Mouse (Mus musculus): Measurements from ENCODE around the gene Arid1b. TPM values are rescaled to one million over a fixed set of nuclear protein-coding genes. Genes with fewer than 3 reads are reported as not detected.

Gene Arid1b
- polyA plus RNA-seq, 1 experiment from 2014 or later: 22.3 TPM

DNA sequence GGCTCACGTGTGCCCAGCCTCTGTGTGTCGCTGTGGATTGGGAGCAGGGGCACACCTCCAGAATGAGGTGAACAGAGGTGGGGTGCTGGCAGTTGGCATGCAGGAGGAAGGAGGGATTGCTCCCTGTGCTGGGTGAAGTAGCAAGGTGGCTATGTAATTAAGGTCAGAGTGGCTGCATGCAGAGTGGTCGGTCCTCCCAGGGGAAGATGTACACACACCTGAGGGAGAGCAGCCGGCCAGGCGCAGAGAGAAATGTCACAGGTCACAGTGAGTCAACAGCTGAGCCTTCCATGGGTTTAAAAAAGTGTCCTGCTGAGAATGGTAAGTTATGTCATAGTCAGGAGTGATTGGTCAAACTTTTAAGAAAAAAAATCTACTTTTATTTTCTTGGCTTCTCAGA lies 14.6 kb downstream of the Arid1b start:
- Histone ChIP-seq H3K4me1 (peaks cover 78% of the 10 kb centered on the region), H3K9me3 (replicated peaks) (no peaks in the 10 kb centered on the region), H3K4me2 (replicated peaks) (no peak overlapping the region), H3K9ac (no peak overlapping the region), H3K36me3 (no peaks in the 10 kb centered on the region), H3K27ac (no peak overlapping the region), H3K27me3 (no peaks in the 10 kb centered on the region), H3K4me3 (no peak overlapping the region)
- ATAC-seq (ENCODE audit: low FRiP score): no peak
- WGBS: 58% methylated on average over 5 of the region's 5 CpGs

DNA sequence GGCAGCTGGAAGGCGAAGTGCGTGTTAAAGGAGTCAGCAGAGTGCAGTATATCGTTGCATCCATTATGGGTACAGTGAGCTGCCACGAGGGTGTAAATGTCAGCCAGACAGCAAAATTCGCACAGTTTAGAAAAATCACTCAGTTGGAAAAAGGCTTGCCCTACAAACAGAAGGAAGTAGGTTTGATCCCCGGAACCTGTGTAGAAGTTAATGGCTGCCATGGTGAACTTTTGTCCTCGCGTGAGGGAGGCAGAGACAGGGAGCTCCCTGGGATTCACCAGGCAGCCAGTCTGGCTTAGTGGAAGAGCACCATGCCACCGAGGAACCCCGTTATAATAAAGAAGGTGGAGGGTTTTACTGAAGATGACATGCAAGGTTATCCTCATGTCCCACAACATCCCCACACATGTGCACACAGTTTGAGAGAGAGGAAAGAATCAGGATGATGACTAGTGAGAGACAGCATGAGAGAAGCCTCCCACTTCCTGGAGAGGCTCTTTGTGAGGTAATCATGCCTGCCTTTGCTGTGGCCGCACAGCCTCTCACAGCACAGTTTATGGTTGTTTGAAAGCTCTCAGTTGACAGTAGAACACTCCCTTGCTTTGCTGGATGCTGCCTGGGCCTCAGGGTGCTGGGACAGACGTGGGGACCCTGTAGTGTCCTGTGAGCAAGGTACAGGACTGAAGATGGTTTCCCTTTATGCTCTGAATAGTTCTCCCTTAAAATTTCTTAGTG lies 15.6 kb downstream of the Arid1b start:
- Histone ChIP-seq H3K9ac (no peak overlapping the region), H3K27ac (no peak overlapping the region), H3K4me1 (peaks cover 73% of the 10 kb centered on the region), H3K9me3 (replicated peaks) (no peaks in the 10 kb centered on the region), H3K4me3 (no peak overlapping the region), H3K4me2 (replicated peaks) (no peak overlapping the region), H3K36me3 (no peaks in the 10 kb centered on the region), H3K27me3 (no peaks in the 10 kb centered on the region)
- 71% methylated on average over 12 of the region's 12 CpGs for WGBS
- ATAC-seq (ENCODE audit: low FRiP score): no peak

GRCm38 (mm10) chr17:5010781-5011180 lies 16.6 kb downstream of the Arid1b start:
- no peaks in the 10 kb centered on the region for H3K27me3 ChIP-seq
- no peaks in the 10 kb centered on the region for H3K36me3 ChIP-seq
- no peak overlapping the region for H3K4me3 ChIP-seq
- H3K9ac ChIP-seq: no peak overlapping the region
- ATAC-seq (ENCODE audit: low FRiP score): no peak
- H3K9me3 ChIP-seq (replicated peaks): no peaks in the 10 kb centered on the region
- H3K27ac ChIP-seq: no peak overlapping the region
- peaks cover 64% of the 10 kb centered on the region for H3K4me1 ChIP-seq
- H3K4me2 ChIP-seq (replicated peaks): no peak overlapping the region
- WGBS: 71% methylated on average over 7 of the region's 7 CpGs

GRCm38 (mm10) chr17:5012091-5012490 lies 18.0 kb downstream of the Arid1b start:
- Histone ChIP-seq H3K9ac (peak overlapping the region; percentile 23; the same call in 1 of the 2 replicates), H3K4me2 (replicated peaks) (no peak overlapping the region), H3K27me3 (no peaks in the 10 kb centered on the region), H3K4me3 (no peak overlapping the region), H3K36me3 (no peaks in the 10 kb centered on the region), H3K9me3 (replicated peaks) (no peaks in the 10 kb centered on the region), H3K4me1 (peaks cover 63% of the 10 kb centered on the region), H3K27ac (peak overlapping the region; percentile 8; the same call in 1 of the 2 replicates)
- WGBS: 61% methylated on average over 3 of the region's 3 CpGs
- ATAC-seq (ENCODE audit: low FRiP score): no peak

- H3K27me3 ChIP-seq: no peaks in the 10 kb centered on the region
- H3K36me3 ChIP-seq: no peaks in the 10 kb centered on the region
- H3K4me1 ChIP-seq: peaks cover 59% of the 10 kb centered on the region
- 66% methylated on average over 4 of the region's 4 CpGs for WGBS
- no peaks in the 10 kb centered on the region for H3K9me3 ChIP-seq (replicated peaks)
- no peak overlapping the region for H3K4me2 ChIP-seq (replicated peaks)
- H3K9ac ChIP-seq: no peak overlapping the region
- no peak overlapping the region for H3K4me3 ChIP-seq
- no peak overlapping the region for H3K27ac ChIP-seq
- ATAC-seq (ENCODE audit: low FRiP score): no peak
These were observed 18.4 kb downstream of the Arid1b start for GRCm38 (mm10) chr17:5012517-5012916.

- no peaks in the 10 kb centered on the region for H3K9me3 ChIP-seq (replicated peaks)
- no peak overlapping the region for H3K4me3 ChIP-seq
- ATAC-seq (ENCODE audit: low FRiP score): no peak
- H3K27me3 ChIP-seq: no peaks in the 10 kb centered on the region
- no peak overlapping the region for H3K27ac ChIP-seq
- no peak overlapping the region for H3K9ac ChIP-seq
- H3K4me1 ChIP-seq: peaks cover 41% of the 10 kb centered on the region
- no peak overlapping the region for H3K4me2 ChIP-seq (replicated peaks)
- H3K36me3 ChIP-seq: no peaks in the 10 kb centered on the region
- 78% methylated on average over 23 of the region's 23 CpGs for WGBS
These were observed 20.3 kb downstream of the Arid1b start for GRCm38 (mm10) chr17:5014327-5014957.

DNA sequence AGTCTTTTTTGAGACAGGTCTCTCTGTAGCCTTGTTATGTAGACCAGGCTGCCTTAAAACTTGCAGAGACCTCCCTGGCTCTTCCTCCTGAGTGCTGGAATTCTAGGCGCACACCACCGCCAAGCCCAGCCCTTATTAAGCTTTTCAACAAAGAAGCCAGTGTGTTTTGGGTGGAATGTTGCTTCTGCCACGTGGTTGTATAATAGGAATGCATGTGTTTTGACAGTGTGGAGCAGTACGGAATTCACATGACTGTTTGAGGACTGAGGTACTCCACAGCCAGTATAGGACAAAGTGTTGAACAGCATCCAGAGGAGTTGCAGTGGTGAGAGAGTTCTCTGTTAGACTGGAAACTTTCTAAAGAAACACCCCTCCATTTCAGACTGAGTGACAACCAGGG lies 22.3 kb downstream of the Arid1b start:
- H3K4me2 ChIP-seq (replicated peaks): no peak overlapping the region
- no peaks in the 10 kb centered on the region for H3K36me3 ChIP-seq
- H3K9me3 ChIP-seq (replicated peaks): no peaks in the 10 kb centered on the region
- no peak overlapping the region for H3K9ac ChIP-seq
- peaks cover 47% of the 10 kb centered on the region for H3K4me1 ChIP-seq
- ATAC-seq (ENCODE audit: low FRiP score): no peak
- no peaks in the 10 kb centered on the region for H3K27me3 ChIP-seq
- H3K27ac ChIP-seq: no peak overlapping the region
- no peak overlapping the region for H3K4me3 ChIP-seq
- 44% methylated on average over 4 of the region's 4 CpGs for WGBS

DNA sequence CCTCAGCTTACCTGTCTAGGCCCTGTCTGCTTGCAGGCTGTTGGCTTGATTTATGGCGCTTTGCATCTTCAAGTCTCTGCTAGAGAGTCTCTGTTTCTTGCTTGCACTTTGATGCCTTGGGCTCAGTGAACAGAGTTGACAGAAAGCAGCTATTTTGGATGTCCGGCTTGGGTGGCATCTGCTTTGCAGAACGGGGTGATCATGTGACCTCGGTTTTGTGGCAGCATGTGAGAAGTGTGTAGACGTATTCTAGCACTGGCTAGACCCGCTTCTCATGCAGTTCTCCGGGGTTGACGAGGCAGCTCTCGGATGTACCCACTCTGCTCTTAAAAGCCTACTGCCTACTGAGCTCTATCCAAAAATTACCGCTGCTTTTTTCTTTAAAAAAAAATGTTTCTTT lies 22.9 kb downstream of the Arid1b start:
- no peak overlapping the region for H3K4me2 ChIP-seq (replicated peaks)
- H3K4me1 ChIP-seq: peaks cover 49% of the 10 kb centered on the region
- 92% methylated on average over 10 of the region's 10 CpGs for WGBS
- no peak overlapping the region for H3K4me3 ChIP-seq
- no peaks in the 10 kb centered on the region for H3K9me3 ChIP-seq (replicated peaks)
- no peak overlapping the region for H3K9ac ChIP-seq
- H3K36me3 ChIP-seq: no peaks in the 10 kb centered on the region
- H3K27me3 ChIP-seq: no peaks in the 10 kb centered on the region
- no peak overlapping the region for H3K27ac ChIP-seq
- ATAC-seq (ENCODE audit: low FRiP score): no peak

- H3K4me1 ChIP-seq: peaks cover 51% of the 10 kb centered on the region
- ATAC-seq (ENCODE audit: low FRiP score): 0 out of 2 replicates have a peak, but pooled peaks have one; percentile 23
These were observed 27.3 kb downstream of the Arid1b start for GRCm38 (mm10) chr17:5021303-5022003.

DNA sequence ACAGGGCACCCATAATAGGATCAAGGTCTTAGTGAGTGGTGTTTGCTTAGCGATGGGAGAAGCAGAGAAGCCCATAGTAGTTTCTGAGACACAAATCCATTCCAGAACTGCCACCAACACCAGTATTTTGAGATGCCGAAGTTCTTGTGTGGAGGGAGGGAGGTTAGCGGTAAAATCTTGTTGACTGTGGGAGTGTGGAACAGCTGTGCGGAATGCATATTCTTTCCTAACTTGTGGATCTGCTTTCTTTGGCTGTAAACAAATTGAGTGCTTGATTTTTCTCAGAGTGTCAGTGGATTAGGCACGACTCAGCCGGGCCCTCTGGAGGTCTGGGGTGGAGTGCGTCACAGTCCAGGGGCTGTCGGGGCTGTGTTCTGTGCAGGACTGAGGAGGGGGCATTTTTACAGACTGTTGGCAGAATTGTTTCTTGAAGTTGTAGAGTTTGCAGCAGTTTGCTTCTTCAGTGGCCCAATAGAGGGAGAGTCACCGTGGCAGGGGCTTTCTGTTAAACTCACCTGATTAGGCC lies 27.9 kb downstream of the Arid1b start:
- Histone ChIP-seq H3K27ac (0 out of 2 replicates have a peak overlapping the region, but pooled peaks have one; percentile 17), H3K4me3 (no peak overlapping the region), H3K9ac (no peak overlapping the region), H3K4me1 (peaks cover 45% of the 10 kb centered on the region), H3K4me2 (replicated peaks) (no peak overlapping the region), H3K36me3 (no peaks in the 10 kb centered on the region), H3K9me3 (replicated peaks) (no peaks in the 10 kb centered on the region), H3K27me3 (no peaks in the 10 kb centered on the region)
- 74% methylated on average over 9 of the region's 9 CpGs for WGBS
- ATAC-seq (ENCODE audit: low FRiP score): no peak

More at GRCm38 (mm10) chr17:5021303-5022003, 27.3 kb downstream of the Arid1b start:
- H3K27ac ChIP-seq: 0 out of 2 replicates have a peak overlapping the region, but pooled peaks have one; percentile 17
- no peaks in the 10 kb centered on the region for H3K9me3 ChIP-seq (replicated peaks)
- H3K36me3 ChIP-seq: no peaks in the 10 kb centered on the region
- no peaks in the 10 kb centered on the region for H3K27me3 ChIP-seq
- H3K4me3 ChIP-seq: no peak overlapping the region
- no peak overlapping the region for H3K9ac ChIP-seq
- no peak overlapping the region for H3K4me2 ChIP-seq (replicated peaks)
- 36% methylated on average over 11 of the region's 11 CpGs for WGBS

DNA sequence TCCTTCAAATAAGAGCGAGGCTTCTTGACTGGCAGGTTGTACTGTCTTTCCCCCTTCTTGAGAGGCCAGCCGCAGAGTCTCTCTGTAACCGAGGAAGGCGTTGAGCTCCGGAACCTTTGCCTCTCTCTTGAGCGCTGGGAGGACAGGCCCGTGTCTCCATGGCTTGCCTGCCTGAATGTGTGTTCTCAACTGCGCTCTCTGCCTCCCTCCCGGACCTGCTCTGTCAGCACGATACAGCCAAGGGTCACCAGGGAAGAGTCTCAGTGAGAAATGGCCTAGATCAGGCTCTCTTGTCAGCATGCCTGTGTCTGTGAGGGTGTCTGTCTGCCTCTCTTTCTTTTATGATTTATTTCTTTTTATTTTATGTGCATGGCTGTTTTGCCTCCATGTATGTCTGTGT lies 29.6 kb downstream of the Arid1b start:
- no peak overlapping the region for H3K4me3 ChIP-seq
- no peak for ATAC-seq (ENCODE audit: low FRiP score)
- no peak overlapping the region for H3K4me2 ChIP-seq (replicated peaks)
- no peaks in the 10 kb centered on the region for H3K27me3 ChIP-seq
- no peak overlapping the region for H3K9ac ChIP-seq
- peaks cover 48% of the 10 kb centered on the region for H3K4me1 ChIP-seq
- WGBS: 73% methylated on average over 10 of the region's 10 CpGs
- no peaks in the 10 kb centered on the region for H3K9me3 ChIP-seq (replicated peaks)
- no peaks in the 10 kb centered on the region for H3K36me3 ChIP-seq
- peak overlapping the region; percentile 13; the same call in 1 of the 2 replicates for H3K27ac ChIP-seq

DNA sequence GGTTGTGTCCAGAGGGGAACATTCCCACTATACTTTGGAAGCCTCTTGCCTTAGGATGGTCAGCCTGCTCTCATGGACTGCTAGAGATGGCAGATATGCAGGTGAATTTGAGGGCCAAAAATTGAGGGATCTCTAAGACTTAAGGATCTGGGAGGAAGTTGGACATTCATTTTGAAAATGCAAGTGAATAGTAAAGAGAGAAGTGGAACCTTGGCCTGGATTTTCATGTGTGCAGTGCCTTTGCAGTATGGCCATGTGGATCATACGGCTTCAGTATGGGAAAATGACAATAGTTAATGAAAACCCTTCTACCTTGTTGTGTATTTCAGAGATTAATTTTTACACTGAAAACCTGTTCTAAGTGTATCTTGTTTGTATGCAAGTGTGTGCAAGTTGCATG lies 31.3 kb downstream of the Arid1b start:
- WGBS: 93% methylated on average over 1 of the region's 1 CpGs

More for the DNA sequence above, 31.3 kb downstream of the Arid1b start:
- no peaks in the 10 kb centered on the region for H3K36me3 ChIP-seq
- H3K9ac ChIP-seq: no peak overlapping the region
- no peak overlapping the region for H3K4me3 ChIP-seq
- no peaks in the 10 kb centered on the region for H3K9me3 ChIP-seq (replicated peaks)
- H3K27ac ChIP-seq: no peak overlapping the region
- no peak overlapping the region for H3K4me2 ChIP-seq (replicated peaks)
- no peaks in the 10 kb centered on the region for H3K27me3 ChIP-seq
- no peak for ATAC-seq (ENCODE audit: low FRiP score)
- H3K4me1 ChIP-seq: peaks cover 54% of the 10 kb centered on the region

All from hindbrain, embryonic 12.5 days (tissue).